Mouse (Mus musculus) megakaryocyte, embryonic 14.5 days (primary cell): ENCODE results near the gene Hdac4.

Source experiments
- FLI1 ChIP-seq: IDR thresholded peaks from 2 replicates; pipeline ENCODE4 v1.6.1; 2012; ENCODE audit warnings: low read length, inconsistent platforms, mixed read lengths
- GATA1 ChIP-seq: IDR thresholded peaks from 3 replicates; pipeline ENCODE4 v1.6.1; 2012; ENCODE audit warnings: mixed read lengths, low read length, inconsistent platforms, borderline replicate concordance

DNA sequence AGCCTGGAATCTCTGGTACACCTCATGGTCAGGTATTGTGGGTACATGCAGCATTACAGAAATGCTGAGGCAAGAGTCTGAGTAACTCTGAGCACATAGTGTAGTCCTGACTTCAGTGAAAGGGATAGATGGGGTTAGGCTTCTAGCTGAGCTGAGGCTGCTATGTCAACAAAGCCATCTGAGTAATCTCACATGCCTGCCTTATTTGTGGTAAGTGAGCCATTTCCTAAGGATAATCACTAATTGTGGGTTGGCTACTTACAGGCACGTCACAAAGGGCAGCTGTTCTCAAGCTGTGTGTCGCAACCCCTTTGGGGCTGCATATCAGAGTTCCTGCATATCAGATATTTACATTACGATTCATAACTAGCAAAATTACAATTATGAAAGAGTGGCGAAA is 239.3 kb downstream of the Hdac4 start:
- no peak for TF ChIP-seq GATA1
- TF ChIP-seq FLI1 = no peak
